Mouse (Mus musculus) lung, embryonic 14.5 days (tissue): ENCODE measurements around the gene Rab11fip3. TPM values are rescaled to one million over a fixed set of nuclear protein-coding genes. Genes with fewer than 3 reads are reported as not detected.

ENCODE experiments used
- ATAC-seq: fragments of 200-750 bp; cut with Nextera tagmentation; 2 replicates; pipeline ENCODE4 v1.8.0; 2017; ENCODE audit warnings: mild to moderate bottlenecking, moderate TSS enrichment, moderate library complexity; ENCODE audit not compliant: insufficient read depth
- DNase-seq: peaks from one replicate; pipeline ENCODE4 v3.0.0-alpha.2; 2015
- H3K27ac ChIP-seq: fragments of 300-500 bp; sonication (generic); 2 replicates; pipeline ENCODE4 v1.5.1; 2014; ENCODE audit warnings: low read depth, mild to moderate bottlenecking, moderate library complexity
- H3K27me3 ChIP-seq: fragments of 300-500 bp; sonication (generic); 2 replicates; pipeline ENCODE4 v1.6.1; 2014; ENCODE audit warnings: low read length, control low read depth; ENCODE audit not compliant: insufficient read depth
- H3K36me3 ChIP-seq: fragments of 300-500 bp; sonication (generic); 2 replicates; pipeline ENCODE4 v1.6.1; 2014; ENCODE audit warnings: control low read depth; ENCODE audit not compliant: insufficient read depth
- H3K4me1 ChIP-seq: fragments of 300-500 bp; sonication (generic); 2 replicates; pipeline ENCODE4 v1.6.1; 2014; ENCODE audit warnings: antibody characterized with exemption, control low read depth; ENCODE audit not compliant: insufficient read depth
- H3K4me2 ChIP-seq: fragments of 300-500 bp; sonication (generic); 2 replicates; pipeline ENCODE4 v1.6.1; 2014; ENCODE audit warnings: mild to moderate bottlenecking
- H3K4me3 ChIP-seq: fragments of 300-500 bp; sonication (generic); 2 replicates; pipeline ENCODE4 v1.5.1; 2014; ENCODE audit warnings: low read depth, low read length
- H3K9ac ChIP-seq: fragments of 300-500 bp; sonication (generic); 2 replicates; pipeline ENCODE4 v1.6.1; 2014
- H3K9me3 ChIP-seq: fragments of 300-500 bp; sonication (generic); 2 replicates; pipeline ENCODE4 v1.6.1; 2016; ENCODE audit warnings: low read depth, low read length, control low read depth
- CTCF ChIP-seq: IDR thresholded peaks from 2 replicates; pipeline ENCODE4 v1.5.1; 2016; ENCODE audit warnings: antibody characterized with exemption, low read depth
- WGBS: fragments of 180-500 bp; shearing (Covaris S2); extraction: QIAGEN DNeasy Blood & Tissue Kit; methylation state at CpG from one replicate; pipeline ENCODE4 v1.1.7; 2014; 5-methylcytosine and 5-hydroxymethylcytosine counted together
- polyA plus RNA-seq: library from polyadenylated mRNA; unstranded; fragments of >200 nt; fragmentation: Nextera tagmentation; extraction: Ambion mirVana; gene quantifications from 2 replicates; pipeline ENCODE4 v1.2.1, GENCODE M21; 2014

Gene Rab11fip3
- polyA plus RNA-seq, 1 experiment from 2014 or later, result 15.3 TPM

DNA sequence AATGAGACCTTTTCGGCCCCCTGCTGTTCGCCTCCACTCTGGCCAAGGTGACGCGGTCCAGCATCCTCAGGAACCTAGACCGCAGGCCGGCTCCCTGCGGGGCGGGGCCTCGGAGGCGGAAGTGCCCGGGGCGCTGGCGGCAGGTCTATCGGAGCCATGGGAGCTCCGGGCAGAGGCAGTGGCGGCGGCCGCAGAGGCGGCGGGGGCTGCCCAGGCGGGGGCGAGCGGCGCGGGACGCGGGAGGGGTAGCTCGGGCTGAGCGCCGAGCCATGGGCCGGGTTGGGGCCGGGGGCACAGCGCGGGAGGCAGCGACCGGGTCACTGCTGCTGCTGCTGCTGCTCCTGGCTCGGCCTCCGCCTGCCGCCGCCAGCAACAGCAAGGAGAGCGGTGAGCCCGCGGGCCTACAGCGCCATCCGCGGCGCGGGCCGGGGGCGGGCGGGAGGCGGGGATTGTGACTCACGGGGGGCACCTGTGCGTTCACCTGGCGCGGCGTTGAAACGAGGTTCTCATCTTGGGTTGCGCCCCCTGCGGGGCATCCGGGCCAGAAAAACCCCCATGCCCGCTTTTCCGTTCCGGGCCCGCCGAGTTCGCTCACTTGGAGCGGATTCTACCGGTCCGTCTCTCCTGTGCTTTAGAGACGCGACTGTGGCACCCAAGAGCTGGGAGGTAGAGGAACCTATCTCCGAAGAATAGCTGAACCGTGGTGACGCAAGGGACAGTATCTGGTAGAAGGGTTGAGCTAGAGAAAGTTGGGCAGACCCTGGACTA lies 44.0 kb upstream of the Rab11fip3 start, which contains the start of gene Tmem8:
Tmem8 (plus strand) TSS at position 119 of the 768 bp plus-strand sequence.
- Histone ChIP-seq H3K27me3 (peaks cover 70% of the 10 kb centered on the region), H3K36me3 (no peaks in the 10 kb centered on the region), H3K27ac (no peak within 1 kb of the TSS), H3K4me1 (no peaks in the 10 kb centered on the region), H3K9me3 (no peaks in the 10 kb centered on the region), H3K9ac (peak within 1 kb of the TSS; percentile 64), H3K4me2 (peak within 1 kb of the TSS; percentile 95), H3K4me3 (peak within 1 kb of the TSS; percentile 63)
- TF ChIP-seq CTCF, result peak; percentile 45
- peak; percentile 72 for DNase-seq
- peak; percentile 69 for ATAC-seq
- WGBS, result under 1% methylated on average over 72 of the region's 75 CpGs

DNA sequence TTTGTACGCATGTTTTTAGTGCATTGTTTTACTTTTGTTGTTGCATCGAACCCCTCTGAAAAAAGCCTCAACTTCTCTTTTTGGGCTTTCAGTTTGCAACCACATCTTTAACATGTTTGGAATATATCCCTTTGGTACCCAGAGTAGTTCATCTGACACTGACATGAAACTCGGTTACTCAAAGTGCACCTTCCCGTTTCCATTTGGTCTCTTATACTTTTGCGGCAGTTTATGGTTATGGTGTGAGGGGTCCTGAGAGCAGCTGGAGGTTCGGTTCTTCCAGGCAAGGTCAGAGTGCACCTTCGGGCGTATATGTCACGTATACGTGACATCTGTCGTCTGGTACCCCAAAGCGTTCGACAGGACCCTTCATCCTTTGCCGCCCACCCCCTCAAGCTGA lies 43.4 kb upstream of the Rab11fip3 start:
- Histone ChIP-seq H3K9ac (peak overlapping the region; percentile 64), H3K4me3 (peak overlapping the region; percentile 63), H3K36me3 (no peaks in the 10 kb centered on the region), H3K4me2 (peak overlapping the region; percentile 95), H3K9me3 (no peaks in the 10 kb centered on the region), H3K27me3 (peaks cover 69% of the 10 kb centered on the region), H3K4me1 (no peaks in the 10 kb centered on the region), H3K27ac (no peak overlapping the region)
- no peak for DNase-seq
- TF ChIP-seq CTCF, result no peak
- 0 out of 2 replicates have a peak, but pooled peaks have one; percentile 2 for ATAC-seq
- WGBS, result 14% methylated on average over 14 of the region's 14 CpGs

DNA sequence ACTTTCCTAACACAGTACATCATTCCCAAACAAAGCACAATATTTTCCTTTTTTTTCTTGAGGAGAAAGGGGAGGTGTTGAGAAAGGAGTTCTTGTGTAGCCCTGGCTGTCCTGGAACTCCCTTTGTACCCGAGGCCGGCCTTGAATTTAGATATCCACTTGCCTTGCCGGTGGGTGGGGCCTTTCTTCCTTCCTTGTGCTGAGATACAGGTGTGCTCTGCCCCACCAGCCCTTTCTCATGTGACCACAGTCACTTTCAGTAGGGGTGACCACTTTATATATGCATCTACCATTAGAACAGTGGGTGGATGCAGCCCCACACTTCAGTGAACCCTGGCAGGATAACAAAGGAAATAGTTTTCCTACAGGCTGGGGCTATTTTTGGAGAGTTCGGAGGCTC lies 42.4 kb upstream of the Rab11fip3 start:
- peaks cover 60% of the 10 kb centered on the region for H3K27me3 ChIP-seq

DNA sequence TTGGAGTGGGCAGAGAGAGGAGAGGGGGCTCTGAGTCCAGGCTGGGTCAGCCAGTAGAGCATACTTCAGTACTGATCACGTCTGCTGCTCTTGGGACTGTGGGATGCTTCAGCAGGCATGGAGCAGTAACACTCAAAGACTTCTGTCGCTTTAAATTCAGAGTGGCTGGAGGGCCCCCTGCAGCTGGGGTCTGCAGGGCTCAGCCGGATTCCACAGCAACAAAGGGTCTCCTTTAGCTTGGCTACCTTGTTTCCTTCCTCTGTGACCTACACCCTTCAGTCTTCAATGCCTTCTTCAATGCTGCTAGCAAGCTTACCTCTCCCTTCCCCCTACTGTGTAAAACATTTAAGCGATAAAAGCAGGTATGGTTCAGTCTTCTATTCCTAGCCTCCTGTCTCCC lies 41.7 kb upstream of the Rab11fip3 start:
- H3K9ac ChIP-seq, result no peak overlapping the region
- no peak for DNase-seq
- WGBS, result 3% methylated on average over 4 of the region's 4 CpGs
- H3K9me3 ChIP-seq, result no peaks in the 10 kb centered on the region
- no peak overlapping the region for H3K4me2 ChIP-seq
- ATAC-seq, result no peak
- no peaks in the 10 kb centered on the region for H3K4me1 ChIP-seq
- no peak overlapping the region for H3K4me3 ChIP-seq
- H3K36me3 ChIP-seq, result no peaks in the 10 kb centered on the region
- TF ChIP-seq CTCF, result no peak
- H3K27ac ChIP-seq, result no peak overlapping the region
- peaks cover 59% of the 10 kb centered on the region for H3K27me3 ChIP-seq

More for the DNA sequence above, 42.4 kb upstream of the Rab11fip3 start:
- WGBS, result 19% methylated on average over 4 of the region's 4 CpGs
- Histone ChIP-seq H3K4me1 (no peaks in the 10 kb centered on the region), H3K27ac (no peak overlapping the region), H3K4me3 (no peak overlapping the region), H3K36me3 (no peaks in the 10 kb centered on the region), H3K9me3 (no peaks in the 10 kb centered on the region), H3K4me2 (no peak overlapping the region), H3K9ac (no peak overlapping the region)
- no peak for DNase-seq
- no peak for TF ChIP-seq CTCF
- no peak for ATAC-seq

DNA sequence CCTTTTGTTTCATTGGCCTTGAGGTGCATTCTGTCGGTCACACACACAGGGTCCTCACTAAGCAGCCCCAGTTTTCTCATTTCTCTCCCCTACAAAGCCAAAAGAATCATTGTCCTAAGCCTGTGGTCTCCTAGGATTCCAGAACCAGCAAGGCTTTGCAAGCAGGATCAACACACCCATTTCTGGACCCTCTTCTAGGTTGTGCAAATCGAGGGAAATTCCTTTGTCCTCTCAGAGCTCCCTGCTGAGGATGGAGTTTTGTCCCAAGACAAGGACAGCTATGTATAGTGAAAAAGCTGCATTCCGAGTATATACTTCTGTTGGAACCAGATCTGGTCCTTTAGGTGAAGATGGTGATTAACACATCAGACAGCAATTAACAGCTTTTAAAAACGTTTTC lies 40.8 kb upstream of the Rab11fip3 start:
- WGBS, result 35% methylated on average over 4 of the region's 4 CpGs
- ATAC-seq (no peak), DNase-seq (no peak)
- H3K27me3 ChIP-seq, result peaks cover 51% of the 10 kb centered on the region
- H3K36me3 ChIP-seq, result no peaks in the 10 kb centered on the region
- H3K4me2 ChIP-seq, result no peak overlapping the region
- no peaks in the 10 kb centered on the region for H3K4me1 ChIP-seq
- H3K27ac ChIP-seq, result no peak overlapping the region
- H3K9me3 ChIP-seq, result no peaks in the 10 kb centered on the region
- TF ChIP-seq CTCF, result no peak
- H3K4me3 ChIP-seq, result no peak overlapping the region
- H3K9ac ChIP-seq, result no peak overlapping the region

DNA sequence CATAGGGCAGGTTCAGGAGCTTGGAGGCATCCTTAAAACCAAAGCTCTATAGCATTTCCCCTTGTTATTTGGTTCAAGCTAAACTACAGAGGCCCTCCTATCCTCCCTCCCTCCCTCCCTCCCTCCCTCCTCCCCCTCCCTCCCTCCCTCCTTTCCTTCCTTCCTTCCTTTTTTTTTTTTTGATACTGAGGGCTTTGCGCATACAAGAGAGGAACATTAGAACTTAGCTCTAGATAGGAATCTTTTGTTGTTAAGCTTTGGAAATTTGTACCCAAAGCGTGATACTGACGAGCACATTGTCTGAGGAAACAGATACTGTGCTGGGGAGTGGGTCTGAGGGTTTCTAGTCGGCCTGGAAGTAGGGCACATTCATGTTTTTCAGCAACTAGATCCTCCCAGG lies 36.3 kb upstream of the Rab11fip3 start:
- TF ChIP-seq CTCF, result no peak
- H3K9me3 ChIP-seq, result no peaks in the 10 kb centered on the region
- H3K4me3 ChIP-seq, result no peak overlapping the region
- no peak overlapping the region for H3K4me2 ChIP-seq
- H3K27me3 ChIP-seq, result peaks cover 7% of the 10 kb centered on the region
- no peak for ATAC-seq
- DNase-seq, result no peak
- WGBS, result 44% methylated on average over 4 of the region's 4 CpGs
- H3K27ac ChIP-seq, result no peak overlapping the region
- H3K4me1 ChIP-seq, result no peaks in the 10 kb centered on the region
- H3K9ac ChIP-seq, result no peak overlapping the region
- no peaks in the 10 kb centered on the region for H3K36me3 ChIP-seq

DNA sequence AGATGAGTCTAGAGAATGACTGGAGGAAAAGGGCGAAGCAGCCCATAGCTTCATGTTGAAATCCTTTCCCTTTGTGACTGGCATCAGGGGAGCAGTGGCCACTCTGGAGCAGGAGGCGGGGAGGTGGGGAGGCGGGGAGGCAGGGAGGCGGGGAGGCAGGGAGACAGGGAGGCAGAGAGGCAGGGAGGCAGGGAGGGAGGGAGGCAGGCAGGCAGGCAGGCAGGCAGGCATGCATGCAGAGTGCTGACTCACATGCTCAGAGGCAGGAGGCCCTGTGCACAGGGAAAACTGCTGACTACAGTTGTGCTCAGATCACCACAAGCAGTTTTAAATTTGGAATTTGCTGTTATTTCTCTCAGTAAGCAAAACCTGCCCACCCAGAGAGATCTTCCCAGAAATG lies 32.1 kb upstream of the Rab11fip3 start:
- no peak for TF ChIP-seq CTCF
- DNase-seq, result peak; percentile 21
- no peak overlapping the region for H3K27ac ChIP-seq
- no peak overlapping the region for H3K9ac ChIP-seq
- no peaks in the 10 kb centered on the region for H3K9me3 ChIP-seq
- H3K27me3 ChIP-seq, result no peaks in the 10 kb centered on the region
- no peaks in the 10 kb centered on the region for H3K4me1 ChIP-seq
- H3K4me3 ChIP-seq, result no peak overlapping the region
- no peaks in the 10 kb centered on the region for H3K36me3 ChIP-seq
- 53% methylated on average over 4 of the region's 4 CpGs for WGBS
- no peak overlapping the region for H3K4me2 ChIP-seq
- ATAC-seq, result no peak
